Mouse (Mus musculus) C2C12 (cell line): ENCODE data around the gene Nmd3. TPM values are rescaled to one million over a fixed set of nuclear protein-coding genes. Genes with fewer than 3 reads are reported as not detected.

Experiments
- H3K27me3 ChIP-seq: one replicate; pipeline ENCODE4 v1.6.1; 2011; ENCODE audit not compliant: control insufficient read depth, insufficient read depth, insufficient read length
- H3K36me3 ChIP-seq: one replicate; pipeline ENCODE4 v1.6.1; 2011; ENCODE audit not compliant: control insufficient read depth, insufficient read depth
- H3K4me3 ChIP-seq: one replicate; pipeline ENCODE4 v1.5.1; 2011; ENCODE audit warnings: mild to moderate bottlenecking, control low read depth; ENCODE audit not compliant: poor library complexity, insufficient read depth, severe bottlenecking
- H3K79me2 ChIP-seq: one replicate; pipeline ENCODE4 v1.6.1; 2011; ENCODE audit not compliant: control insufficient read depth, insufficient read depth
- H3K79me3 ChIP-seq: one replicate; pipeline ENCODE4 v1.6.1; 2011; ENCODE audit warnings: low read depth, control low read depth
- H3ac ChIP-seq: one replicate; pipeline ENCODE3; 2011; ENCODE audit warnings: low read depth; ENCODE audit not compliant: control insufficient read depth, insufficient read length
- CEBPB ChIP-seq: IDR thresholded peaks from one replicate; pipeline ENCODE4 v1.6.1; 2011; ENCODE audit warnings: low read depth, mild to moderate bottlenecking, control low read depth, moderate library complexity
- CTCF ChIP-seq: IDR thresholded peaks from one replicate; pipeline ENCODE4 v1.5.1; 2011; ENCODE audit not compliant: control insufficient read depth, insufficient read depth, insufficient read length
- FOSL1 ChIP-seq: IDR thresholded peaks from one replicate; pipeline ENCODE4 v1.8.0; 2011; ENCODE audit warnings: mild to moderate bottlenecking, low read length; ENCODE audit not compliant: poor library complexity, insufficient read depth, severe bottlenecking
- MAX ChIP-seq: IDR thresholded peaks from one replicate; pipeline ENCODE4 v1.6.1; 2011; ENCODE audit warnings: mild to moderate bottlenecking, control low read depth
- MYOD1 ChIP-seq: IDR thresholded peaks from one replicate; pipeline ENCODE4 v1.6.1; 2011; ENCODE audit warnings: low read depth; ENCODE audit not compliant: control insufficient read depth, insufficient read length
- MYOG ChIP-seq: IDR thresholded peaks from one replicate; pipeline ENCODE4 v1.6.1; 2011; ENCODE audit not compliant: control insufficient read depth, insufficient read length; ENCODE audit errors: extremely low read depth
- USF1 ChIP-seq: IDR thresholded peaks from one replicate; pipeline ENCODE4 v1.6.1; 2011; ENCODE audit warnings: low read depth, mild to moderate bottlenecking, control low read depth, moderate library complexity
- polyA plus RNA-seq: library from polyadenylated mRNA; unstranded; fragments of >200 nt; fragmentation: generic; extraction: Trizol; gene quantifications from one replicate; pipeline ENCODE4 v1.2.1, GENCODE M21; 2012; ENCODE audit warnings: missing spikeins

Gene Nmd3
- polyA plus RNA-seq, 1 experiment: 73.0 TPM

DNA sequence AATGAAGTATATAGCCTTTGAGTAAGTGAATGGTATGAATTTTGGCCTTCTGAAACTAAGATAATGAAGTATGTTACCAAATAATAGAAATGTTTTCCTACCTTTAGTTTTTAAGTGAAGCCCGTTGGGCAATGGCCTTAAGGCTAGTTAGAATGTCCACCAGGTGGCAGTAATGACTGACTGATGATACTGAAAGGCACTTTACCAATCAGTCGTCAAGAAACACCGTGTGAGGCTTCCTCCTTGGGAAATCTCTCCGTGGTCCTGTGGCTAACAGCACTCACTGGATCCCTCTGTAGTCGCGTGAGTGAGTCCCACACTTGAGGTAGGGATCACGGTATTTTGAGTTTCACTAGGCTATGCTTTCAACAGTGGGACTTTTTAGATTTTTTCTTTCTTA is 34.7 kb downstream of the Nmd3 start:
- Histone ChIP-seq H3K27me3 (no peaks in the 10 kb centered on the region), H3K4me3 (no peak overlapping the region), H3K79me2 (no peaks in the 10 kb centered on the region), H3K79me3 (no peaks in the 10 kb centered on the region), H3K36me3 (peaks cover 72% of the 10 kb centered on the region), H3ac (no peak overlapping the region)
- TF ChIP-seq CTCF (no peak), CEBPB (peak; percentile 12), FOSL1 (no peak), USF1 (no peak), MYOD1 (no peak), MYOG (no peak)

DNA sequence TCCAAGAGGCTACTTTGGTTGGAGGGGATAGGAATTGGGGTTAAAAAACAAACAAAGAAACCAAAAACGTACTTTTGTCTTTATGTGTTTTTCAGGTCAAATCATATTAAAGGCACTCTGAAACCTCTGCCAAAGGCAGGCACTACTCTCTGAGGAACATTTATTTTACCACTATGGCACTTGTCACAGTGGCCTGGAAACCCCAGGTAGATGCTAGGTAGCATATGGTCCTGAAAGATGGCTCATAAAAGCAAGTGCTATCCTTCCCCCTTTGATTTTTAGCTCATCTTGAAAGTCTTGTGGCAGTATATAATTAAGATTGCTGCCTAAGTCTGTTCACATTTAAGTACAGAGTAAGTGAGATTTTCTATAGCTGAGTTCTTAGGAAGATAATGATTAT is 35.7 kb downstream of the Nmd3 start:
- Histone ChIP-seq H3K27me3 (no peaks in the 10 kb centered on the region), H3K36me3 (peaks cover 64% of the 10 kb centered on the region)
- no peak for TF ChIP-seq FOSL1
- TF ChIP-seq USF1: no peak
- no peak for TF ChIP-seq MYOG
- TF ChIP-seq MYOD1: no peak
- no peak for TF ChIP-seq MAX
- TF ChIP-seq CTCF: no peak
- no peak for TF ChIP-seq CEBPB

DNA sequence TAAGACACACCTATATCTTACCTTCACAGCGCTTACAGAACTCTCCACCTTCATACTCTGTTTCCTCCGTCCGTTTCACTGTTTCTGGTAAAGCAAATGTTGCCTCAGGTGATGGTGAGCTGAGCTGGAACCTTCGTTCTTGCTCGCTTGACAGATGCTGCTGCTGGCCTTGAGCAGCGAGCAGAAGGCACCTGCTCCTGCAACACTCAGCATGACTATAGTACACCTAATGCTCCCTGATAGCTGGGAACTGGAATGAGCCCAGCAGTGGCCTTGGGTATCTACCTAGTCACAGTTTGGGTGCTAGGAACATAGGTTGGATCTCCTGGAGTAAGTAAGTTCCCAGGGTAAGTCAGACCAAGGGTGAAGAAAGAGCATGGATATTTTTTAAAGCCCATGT is 38.3 kb downstream of the Nmd3 start:
- Histone ChIP-seq H3K27me3 (no peaks in the 10 kb centered on the region), H3K79me3 (no peaks in the 10 kb centered on the region), H3K4me3 (no peak overlapping the region), H3K79me2 (no peaks in the 10 kb centered on the region), H3K36me3 (peaks cover 39% of the 10 kb centered on the region), H3ac (no peak overlapping the region)
- TF ChIP-seq CTCF (no peak), CEBPB (no peak), MYOG (no peak), FOSL1 (no peak)

More for the DNA sequence above, 35.7 kb downstream of the Nmd3 start:
- Histone ChIP-seq H3K79me3 (no peaks in the 10 kb centered on the region), H3ac (no peak overlapping the region), H3K4me3 (no peak overlapping the region), H3K79me2 (no peaks in the 10 kb centered on the region)

DNA sequence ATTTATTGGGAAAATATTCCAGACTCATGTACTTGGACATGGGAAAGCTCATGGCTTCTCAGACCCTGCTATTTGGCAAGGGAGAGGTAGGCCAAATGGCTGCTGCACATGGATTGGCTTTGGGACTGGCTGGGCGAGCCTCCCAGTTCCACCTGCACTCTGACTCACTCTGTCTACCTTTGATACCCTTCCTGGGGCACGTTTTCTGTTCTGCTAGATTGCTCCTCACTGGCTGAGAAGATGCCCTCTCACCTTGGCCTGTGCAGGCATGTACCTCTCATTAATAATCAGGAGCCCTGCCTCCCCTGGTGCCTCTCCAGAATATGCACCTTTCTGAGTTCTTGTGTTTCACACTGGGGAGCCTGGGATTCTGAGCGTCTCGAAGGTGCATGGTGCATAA is 39.4 kb downstream of the Nmd3 start:
- no peaks in the 10 kb centered on the region for H3K79me3 ChIP-seq
- H3K36me3 ChIP-seq: peaks cover 33% of the 10 kb centered on the region
- H3K4me3 ChIP-seq: no peak overlapping the region
- H3ac ChIP-seq: no peak overlapping the region
- H3K27me3 ChIP-seq: no peaks in the 10 kb centered on the region
- TF ChIP-seq MAX: no peak
- TF ChIP-seq USF1: no peak
- TF ChIP-seq MYOD1: no peak
- no peak for TF ChIP-seq MYOG
- no peak for TF ChIP-seq FOSL1
- TF ChIP-seq CTCF: no peak
- TF ChIP-seq CEBPB: no peak
- no peaks in the 10 kb centered on the region for H3K79me2 ChIP-seq

DNA sequence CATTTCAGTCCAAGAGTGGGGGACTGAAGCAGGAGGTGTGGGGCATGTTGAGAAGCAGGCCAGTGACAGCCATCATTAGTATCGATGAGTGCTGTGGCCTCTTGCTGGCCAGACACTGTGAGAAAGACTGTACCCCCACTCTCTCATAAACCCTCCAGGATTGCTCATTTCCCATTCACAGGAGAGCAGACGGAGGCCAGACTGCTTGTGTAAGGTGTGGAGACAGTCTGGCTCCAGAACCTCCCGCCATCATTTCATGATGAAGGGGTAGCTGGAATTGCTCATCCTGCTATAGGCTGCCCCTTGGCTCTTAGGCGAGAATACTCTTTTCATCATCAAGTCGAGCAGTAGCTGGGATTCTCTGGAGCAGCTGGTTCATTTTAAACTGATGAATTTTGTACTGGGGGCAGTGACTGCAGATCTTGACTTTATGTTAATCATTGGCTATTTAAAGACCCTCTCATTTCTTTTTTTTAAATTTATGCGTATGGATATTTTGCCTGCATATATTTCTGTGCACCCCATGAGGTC is 41.1 kb downstream of the Nmd3 start:
- Histone ChIP-seq H3K36me3 (peaks cover 18% of the 10 kb centered on the region), H3ac (no peak overlapping the region), H3K79me3 (no peaks in the 10 kb centered on the region), H3K79me2 (no peaks in the 10 kb centered on the region), H3K27me3 (no peaks in the 10 kb centered on the region), H3K4me3 (no peak overlapping the region)
- TF ChIP-seq FOSL1 (no peak), MYOG (no peak), CTCF (no peak), MAX (no peak), MYOD1 (no peak), USF1 (no peak), CEBPB (no peak)
